Mouse (Mus musculus): Measurements from ENCODE around the gene Strbp.

Gene Strbp

DNA sequence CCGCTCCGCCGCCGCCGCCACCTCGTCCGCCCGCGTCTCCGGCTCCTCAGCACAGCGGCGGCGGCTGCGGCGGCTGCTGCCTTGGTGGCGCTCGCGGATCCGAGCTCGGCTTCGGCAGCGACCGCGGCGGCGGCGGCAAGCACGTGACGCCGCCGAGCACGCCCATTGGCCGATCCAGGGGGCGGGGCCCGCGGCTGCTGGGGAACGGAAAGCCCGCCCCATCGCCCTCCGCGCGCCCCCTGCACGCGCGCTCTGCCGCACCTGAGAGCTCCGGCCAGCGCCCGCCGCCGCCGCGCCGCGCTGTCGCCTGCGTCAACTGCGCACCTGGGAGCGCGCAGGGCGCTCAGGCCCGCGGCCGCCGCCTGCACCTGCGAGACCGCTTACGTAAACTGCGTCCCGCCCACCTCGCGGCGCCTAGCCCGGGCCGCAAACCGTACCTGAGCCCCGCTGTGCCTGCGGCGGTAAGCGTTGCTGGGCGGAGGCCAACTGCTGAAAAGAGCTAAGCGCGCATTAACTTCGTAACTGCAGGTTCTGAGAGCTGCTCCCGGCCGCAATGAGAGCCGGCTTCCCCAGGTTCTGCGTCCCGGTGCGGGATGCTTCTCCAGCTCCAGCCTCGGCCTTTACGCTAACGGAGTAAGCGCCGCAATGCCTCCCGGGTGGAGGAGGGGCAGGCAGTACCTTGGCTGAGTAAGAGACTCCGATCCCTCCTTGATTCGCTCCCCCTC, at the start of gene Strbp:
Strbp (minus strand) TSS at position 630 of the 725 bp plus-strand sequence.
- DNase-seq, result peak; percentile 94

DNA sequence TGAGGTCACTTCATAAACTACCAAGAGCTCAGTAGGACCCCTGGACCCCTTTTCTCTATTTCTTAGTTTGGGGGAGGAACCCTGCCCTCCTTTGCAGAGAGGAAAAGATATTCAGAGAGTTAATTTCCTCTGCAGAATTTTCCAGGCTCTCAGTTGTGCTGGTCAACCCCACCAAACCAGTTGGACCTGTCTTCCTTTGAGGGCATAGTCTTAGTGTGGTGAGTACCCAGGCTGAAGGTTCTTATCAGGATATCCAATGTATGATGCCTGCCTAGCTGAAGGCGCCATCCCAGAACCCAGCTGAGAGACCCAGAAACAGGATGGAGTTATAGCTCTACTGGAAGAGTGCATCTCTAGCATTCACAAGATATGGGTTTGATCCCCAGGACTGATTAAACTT, 47.5 kb upstream of the Strbp start:
- no peak for DNase-seq

- DNase-seq, result no peak
Observed at GRCm38 (mm10) chr2:37749323-37749722, 45.7 kb upstream of the Strbp start.

GRCm38 (mm10) chr2:37748442-37749066, 44.9 kb upstream of the Strbp start:
- DNase-seq, result no peak

GRCm38 (mm10) chr2:37747909-37748308, 44.2 kb upstream of the Strbp start:
- no peak for DNase-seq

DNA sequence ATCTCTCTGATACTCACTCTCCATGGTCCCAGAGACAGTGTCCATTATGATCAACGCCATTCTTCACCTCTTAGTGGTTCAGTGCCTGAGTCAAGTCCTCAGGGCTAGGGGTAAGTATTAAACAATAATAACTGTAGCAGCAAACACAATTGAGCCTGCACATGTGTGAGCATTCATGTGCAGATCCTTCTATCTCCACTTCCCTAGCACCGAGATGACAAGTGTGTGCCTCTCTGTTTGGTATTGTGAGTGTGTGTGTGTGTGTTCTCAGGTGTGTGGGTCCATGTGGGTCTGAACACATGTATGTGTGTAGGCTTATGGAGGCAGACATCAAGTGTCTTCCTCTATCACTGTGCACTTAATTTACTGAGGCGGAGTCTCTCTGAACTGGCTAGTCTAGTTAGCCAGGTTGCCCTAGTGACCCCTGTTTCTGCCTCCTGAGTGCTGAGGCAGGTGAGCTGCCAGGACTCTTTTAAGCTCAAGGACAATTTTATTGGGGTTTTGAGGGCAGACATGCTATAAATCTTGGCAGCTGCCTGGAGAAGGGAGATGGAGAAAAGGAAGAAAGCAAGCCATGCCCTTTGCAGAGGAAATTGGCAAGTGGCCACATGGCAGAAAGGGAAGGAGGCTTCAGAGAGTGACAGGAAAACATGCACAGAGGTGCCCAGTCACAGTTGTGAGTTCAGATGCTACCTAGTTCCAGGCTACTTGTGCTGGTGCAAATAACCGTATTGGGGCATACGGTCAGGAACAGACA, 42.8 kb upstream of the Strbp start:
- no peak for DNase-seq

GRCm38 (mm10) chr2:37744773-37745395, 41.2 kb upstream of the Strbp start:
- DNase-seq, result no peak

GRCm38 (mm10) chr2:37741806-37742554, 38.3 kb upstream of the Strbp start:
- no peak for DNase-seq

- DNase-seq, result no peak
Observed at GRCm38 (mm10) chr2:37735807-37736188, 32.1 kb upstream of the Strbp start.

- no peak for DNase-seq
Observed at GRCm38 (mm10) chr2:37734979-37735806, 31.5 kb upstream of the Strbp start.

DNA sequence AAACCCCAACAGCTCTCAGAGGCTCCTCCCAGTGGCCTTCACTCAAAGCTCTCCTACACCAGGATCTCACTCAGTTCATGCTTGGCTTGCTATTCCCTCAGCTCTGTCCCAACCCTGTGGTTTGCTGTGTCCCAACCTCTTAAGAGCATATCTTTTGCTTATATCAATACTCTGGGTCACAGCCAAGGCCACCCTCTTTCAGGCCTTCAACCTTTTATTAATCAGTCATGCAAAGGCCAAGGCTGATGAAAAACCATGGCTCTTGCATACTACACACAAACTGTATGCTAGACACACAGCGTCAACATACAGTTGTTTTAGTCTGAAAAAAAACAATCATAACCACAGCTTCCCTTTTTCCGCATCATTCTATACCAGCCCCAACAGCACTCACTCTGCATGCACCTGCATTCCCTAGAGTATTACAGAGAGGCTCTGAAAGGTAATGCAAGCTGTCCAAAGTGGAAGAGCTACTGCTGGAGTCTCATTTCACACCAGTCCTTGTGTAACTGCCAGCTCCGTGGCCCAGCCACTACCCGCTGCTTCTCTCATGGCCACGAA, 27.7 kb upstream of the Strbp start:
- no peak for DNase-seq

DNA sequence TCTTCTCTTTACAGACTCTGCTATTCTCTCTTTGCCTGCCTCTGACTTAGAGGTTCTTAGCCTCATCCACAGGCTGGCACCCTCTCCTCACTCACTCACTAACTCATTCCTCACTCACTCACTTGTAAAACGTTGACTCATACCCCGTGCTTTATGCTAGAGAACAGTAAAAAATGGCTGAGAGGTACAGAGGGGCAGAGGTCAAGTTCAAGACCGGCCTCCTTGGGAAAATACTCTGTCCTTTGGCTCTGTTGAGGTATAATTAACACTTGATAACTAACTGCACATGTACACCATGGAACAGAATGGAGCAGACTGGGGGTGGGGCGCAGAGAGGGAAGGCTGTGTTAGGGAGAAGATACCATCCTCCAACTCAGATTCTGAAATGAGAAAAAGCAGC, 20.6 kb upstream of the Strbp start:
- DNase-seq, result peak; percentile 68

DNA sequence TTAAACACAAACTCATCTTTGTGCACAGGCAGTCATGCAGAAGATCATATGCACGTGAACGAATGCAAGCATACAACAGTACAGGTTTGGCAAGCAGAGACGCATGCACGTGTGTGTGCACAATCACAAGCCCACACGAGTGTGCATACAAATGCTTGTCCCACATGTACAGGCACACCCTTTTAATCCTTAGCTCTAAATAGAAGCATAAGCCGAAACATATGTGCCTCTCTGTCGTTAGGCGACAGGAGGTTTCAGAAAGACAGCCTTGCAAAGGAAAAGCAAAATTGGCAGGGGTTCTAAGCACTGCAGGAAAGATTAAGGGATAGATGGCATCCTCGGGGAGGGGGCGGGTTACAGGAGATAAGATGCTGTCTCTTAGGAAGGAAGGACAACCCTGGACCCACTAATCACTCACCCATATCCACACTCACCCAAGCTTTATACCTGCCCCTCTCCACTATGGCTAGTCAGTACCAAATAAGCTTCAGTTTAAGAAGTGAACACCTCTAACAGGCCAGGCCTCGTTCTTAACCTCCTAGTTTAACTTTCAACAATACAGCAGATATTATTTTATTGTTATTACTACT, 19.9 kb upstream of the Strbp start:
- no peak for DNase-seq

DNA sequence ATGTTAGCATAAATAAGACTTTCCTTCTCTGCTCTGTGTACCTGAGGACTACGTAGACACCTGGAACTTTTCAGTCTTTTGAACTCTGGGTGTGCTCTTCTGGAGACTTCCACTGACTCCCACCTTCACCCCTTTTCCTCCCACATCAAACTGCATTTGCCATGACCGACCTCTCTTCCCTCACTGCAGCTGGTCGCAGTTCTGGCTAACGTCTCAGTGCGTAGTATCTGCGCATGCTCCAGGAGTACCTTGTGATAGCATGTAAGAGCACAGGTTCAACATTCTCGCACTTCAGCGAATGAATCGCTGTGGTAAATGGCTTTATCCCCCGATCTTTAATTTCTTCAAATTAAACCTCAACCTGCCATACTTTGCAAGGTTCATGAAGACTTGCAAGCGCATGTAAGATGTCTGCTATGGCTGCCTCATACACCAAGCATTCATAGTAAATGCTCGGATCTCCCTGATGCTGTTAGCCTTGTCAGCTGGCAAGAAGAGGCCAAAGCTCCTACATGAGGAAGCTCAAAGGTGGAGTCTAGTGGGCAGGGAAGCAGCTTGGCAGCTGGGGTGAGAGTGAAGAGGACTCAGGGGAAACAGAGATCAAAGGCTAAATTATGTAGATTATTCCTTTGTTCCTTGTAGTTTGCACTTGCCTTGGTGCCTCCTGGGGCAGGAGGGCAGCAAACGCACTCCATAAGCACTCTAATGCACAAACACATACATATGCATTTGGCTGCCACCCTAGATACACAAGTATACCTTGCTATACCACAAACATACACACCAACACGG, 19.2 kb upstream of the Strbp start:
- DNase-seq, result no peak

- DNase-seq, result no peak
Observed at GRCm38 (mm10) chr2:37716266-37716665, 12.6 kb upstream of the Strbp start.

DNA sequence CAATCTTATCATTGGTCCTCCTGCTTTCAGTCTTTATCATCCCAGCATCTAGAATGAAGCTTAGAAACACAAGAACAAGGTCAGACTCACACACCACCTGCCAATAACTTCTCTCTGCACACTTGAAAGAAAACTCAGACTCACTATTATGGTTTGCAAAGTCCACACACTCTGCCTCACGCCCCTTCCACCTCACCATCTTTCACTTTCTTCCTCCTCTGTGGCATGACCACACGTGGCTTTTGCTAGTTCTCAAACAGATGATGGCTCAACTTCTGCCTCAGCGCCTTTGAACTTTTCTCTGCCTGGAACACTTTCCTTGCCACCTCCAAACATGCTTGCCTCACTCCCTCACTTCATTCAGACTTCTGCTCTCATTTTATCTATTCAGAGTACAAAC, 11.7 kb upstream of the Strbp start:
- DNase-seq, result no peak

DNA sequence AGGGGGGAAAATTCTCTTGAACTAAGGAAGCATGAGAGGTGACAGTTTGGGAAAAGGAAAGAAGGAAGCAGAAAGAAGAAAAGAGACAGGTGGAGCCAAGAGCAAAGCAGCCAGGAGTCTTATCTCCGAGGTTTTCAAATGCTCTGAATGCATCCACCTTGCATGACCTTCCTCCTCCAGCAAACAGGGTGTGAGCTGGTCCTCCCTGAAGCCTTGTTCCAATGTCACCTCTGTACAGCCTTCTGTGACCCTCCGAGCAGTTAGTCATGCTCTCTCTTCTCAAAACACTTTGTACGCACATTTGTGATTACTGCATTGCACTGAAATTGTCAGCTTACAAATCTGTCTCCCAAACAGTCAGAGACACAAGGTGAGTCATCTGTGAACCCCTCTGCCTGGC, 9.4 kb upstream of the Strbp start:
- DNase-seq, result no peak

DNA sequence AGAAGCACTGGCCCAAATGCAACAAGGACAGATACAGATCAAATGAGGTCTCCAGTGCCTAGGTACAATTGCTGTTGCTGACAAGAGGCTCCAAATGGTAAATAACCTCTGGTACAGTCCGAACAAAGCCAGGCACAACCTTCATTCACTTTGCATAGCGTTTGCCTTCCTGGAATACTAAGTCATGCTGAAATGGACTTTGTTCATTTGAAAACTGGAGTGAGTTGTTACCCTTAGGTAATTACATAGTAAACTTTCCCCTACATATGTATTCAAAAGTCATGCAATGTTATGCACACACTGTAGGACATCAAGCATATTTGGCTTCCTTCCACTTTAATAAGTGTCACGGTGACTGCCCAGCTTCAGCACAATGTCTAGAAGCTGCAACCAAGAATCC, 5.2 kb upstream of the Strbp start:
- DNase-seq, result peak; percentile 18

GRCm38 (mm10) chr2:37704141-37704760, 592 bp upstream of the Strbp start:
- DNase-seq, result peak; percentile 19

Measured in kidney, adult 11 months (tissue).